Mouse (Mus musculus): Measurements from ENCODE around the gene Rgs4.

The Rgs4 gene

GRCm38 (mm10) chr1:169693040-169693439 is 54.4 kb downstream of the Rgs4 start:
- DNase-seq (ENCODE audit: low read depth in 1 of 2, low spot score in 2 of 2): no peak

Measured in monocyte, adult 2 months (primary cell).